Mouse (Mus musculus) cerebellum, adult 2 months (tissue): ENCODE measurements at regions not wholly inside any gene's neighbourhood (a gene's known extent, or its start where the extent isn't known, plus 50 kb on each side); places are given as distances from the start of the nearest gene placed in this dataset.

Experiments
- CTCF ChIP-seq: fragments of 200-500 bp; IDR thresholded peaks from 2 replicates; pipeline ENCODE4 v1.5.1; 2011; ENCODE audit warnings: low read depth, mild to moderate bottlenecking, control low read depth, low read length, moderate library complexity, borderline replicate concordance; ENCODE audit not compliant: insufficient read depth
- POLR2A ChIP-seq: fragments of 200-500 bp; IDR thresholded peaks from 2 replicates; pipeline ENCODE4 v1.6.1; 2011; ENCODE audit warnings: low read length, control low read depth, borderline replicate concordance; ENCODE audit not compliant: insufficient read depth

DNA sequence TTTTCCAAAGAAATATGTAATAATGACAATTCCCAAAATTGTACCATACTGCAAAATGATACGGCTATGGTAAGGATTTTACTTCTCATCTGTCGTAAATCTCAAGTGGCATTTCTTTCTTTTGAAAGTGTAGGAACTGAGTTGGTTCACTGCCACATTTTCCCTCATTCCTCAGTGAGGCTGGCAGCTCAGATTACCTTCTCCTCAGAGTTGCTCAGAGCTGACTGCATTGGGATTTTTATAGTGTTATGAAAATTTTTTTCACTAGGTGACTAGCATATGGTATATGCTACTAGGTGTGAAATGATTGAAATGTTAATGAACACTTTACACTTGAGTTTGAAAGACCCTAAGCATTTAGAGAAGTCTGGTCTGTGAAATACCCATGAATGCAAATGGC, 397.7 kb downstream of the 4931408C20Rik start:
- TF ChIP-seq CTCF (no peak), POLR2A (no peak)
